Mouse (Mus musculus): ENCODE results near the gene Gstp2. TPM values are rescaled to one million over a fixed set of nuclear protein-coding genes. Genes with fewer than 3 reads are reported as not detected.

Gstp2 gene
- polyA plus RNA-seq, 1 experiment from 2014 or later: 1.4 TPM

- H3K27me3 ChIP-seq: no peaks in the 10 kb centered on the region; the same call in 1 of the 2 replicates
- 23% methylated on average over 6 of the region's 6 CpGs for WGBS
- H3K4me2 ChIP-seq: no peak overlapping the region
- no peak overlapping the region for H3K27ac ChIP-seq
- H3K4me1 ChIP-seq: peaks cover 14% of the 10 kb centered on the region
- H3K4me3 ChIP-seq: no peak overlapping the region
- no peak overlapping the region for H3K9ac ChIP-seq
- no peaks in the 10 kb centered on the region for H3K9me3 ChIP-seq
- no peak for ATAC-seq (ENCODE audit: insufficient number of reproducible peaks, low FRiP score, low TSS enrichment, low read depth)
- no peaks in the 10 kb centered on the region for H3K36me3 ChIP-seq
Measured at GRCm38 (mm10) chr19:3990804-3991203, 55.0 kb downstream of the Gstp2 start.

Other genes starting within 250 kb of the Gstp2 start
- 32.3 and 32.7 TPM in 2 replicates for gene Chka, start 194.2 kb downstream of the Gstp2 start, polyA plus RNA-seq (2015; fragmentation: Nextera tagmentation; extraction: Ambion mirVana)
- gene Tcirg1, start 138.9 kb downstream of the Gstp2 start, polyA plus RNA-seq (2015; fragmentation: Nextera tagmentation; extraction: Ambion mirVana): 46.3 and 52.4 TPM in 2 replicates
- gene Ndufs8, start 133.2 kb downstream of the Gstp2 start, polyA plus RNA-seq (2015; fragmentation: Nextera tagmentation; extraction: Ambion mirVana): 244 and 254 TPM in 2 replicates
- gene Aldh3b1, start 116.2 kb downstream of the Gstp2 start, polyA plus RNA-seq (2015; fragmentation: Nextera tagmentation; extraction: Ambion mirVana): 2.7 and 4.2 TPM in 2 replicates
- gene Unc93b1, start 110.8 kb downstream of the Gstp2 start, polyA plus RNA-seq (2015; fragmentation: Nextera tagmentation; extraction: Ambion mirVana): 26.1 and 30.5 TPM in 2 replicates
- gene Aldh3b3, start 87.4 kb downstream of the Gstp2 start, polyA plus RNA-seq (2015; fragmentation: Nextera tagmentation; extraction: Ambion mirVana): 3.7 and 6.7 TPM in 2 replicates
- 35.9 and 37.2 TPM in 2 replicates for gene Aldh3b2, start 73.7 kb downstream of the Gstp2 start, polyA plus RNA-seq (2015; fragmentation: Nextera tagmentation; extraction: Ambion mirVana)
- gene Acy3, start 59.5 kb downstream of the Gstp2 start, polyA plus RNA-seq (2015; fragmentation: Nextera tagmentation; extraction: Ambion mirVana): 5.9 and 7.5 TPM in 2 replicates
- gene Tbx10, start 53.3 kb downstream of the Gstp2 start, polyA plus RNA-seq (2015; fragmentation: Nextera tagmentation; extraction: Ambion mirVana): not detected in 2 replicates
- 31.5 and 33.4 TPM in 2 replicates for gene Nudt8, start 45.4 kb downstream of the Gstp2 start, polyA plus RNA-seq (2015; fragmentation: Nextera tagmentation; extraction: Ambion mirVana)
- gene Gm49405, start 45.4 kb downstream of the Gstp2 start, polyA plus RNA-seq (2015; fragmentation: Nextera tagmentation; extraction: Ambion mirVana): 3.3 and 3.5 TPM in 2 replicates
- gene Doc2g, start 42.7 kb downstream of the Gstp2 start, polyA plus RNA-seq (2015; fragmentation: Nextera tagmentation; extraction: Ambion mirVana): 3.8 and 4.4 TPM in 2 replicates
- gene Ndufv1, start 33.2 kb downstream of the Gstp2 start, polyA plus RNA-seq (2015; fragmentation: Nextera tagmentation; extraction: Ambion mirVana): 193 and 209 TPM in 2 replicates
- gene Gstp1, start 8.0 kb downstream of the Gstp2 start, polyA plus RNA-seq (2015; fragmentation: Nextera tagmentation; extraction: Ambion mirVana): 488 and 537 TPM in 2 replicates
- gene Gstp3, start 13.5 kb upstream of the Gstp2 start, polyA plus RNA-seq (2015; fragmentation: Nextera tagmentation; extraction: Ambion mirVana): 0.46 and 0.65 TPM in 2 replicates
- gene Cabp2, start 35.6 kb upstream of the Gstp2 start, polyA plus RNA-seq (2015; fragmentation: Nextera tagmentation; extraction: Ambion mirVana): not detected in 2 replicates
- 82.7 and 85.6 TPM in 2 replicates for gene Cdk2ap2, start 51.2 kb upstream of the Gstp2 start, polyA plus RNA-seq (2015; fragmentation: Nextera tagmentation; extraction: Ambion mirVana)
- 5.6 and 6.2 TPM in 2 replicates for gene Pitpnm1, start 54.0 kb upstream of the Gstp2 start, polyA plus RNA-seq (2015; fragmentation: Nextera tagmentation; extraction: Ambion mirVana)
- gene Aip, start 79.8 kb upstream of the Gstp2 start, polyA plus RNA-seq (2015; fragmentation: Nextera tagmentation; extraction: Ambion mirVana): 95.5 and 97.7 TPM in 2 replicates
- gene Gpr152, start 93.8 kb upstream of the Gstp2 start, polyA plus RNA-seq (2015; fragmentation: Nextera tagmentation; extraction: Ambion mirVana): not detected in 2 replicates
- 0.05 and 0.06 TPM in 2 replicates for gene Cabp4, start 98.0 kb upstream of the Gstp2 start, polyA plus RNA-seq (2015; fragmentation: Nextera tagmentation; extraction: Ambion mirVana)
- 169 and 170 TPM in 2 replicates for gene Coro1b, start 102.6 kb upstream of the Gstp2 start, polyA plus RNA-seq (2015; fragmentation: Nextera tagmentation; extraction: Ambion mirVana)
- gene Ptprcap, start 107.6 kb upstream of the Gstp2 start, polyA plus RNA-seq (2015; fragmentation: Nextera tagmentation; extraction: Ambion mirVana): 7.4 and 9.5 TPM in 2 replicates
- gene Rps6kb2, start 117.3 kb upstream of the Gstp2 start, polyA plus RNA-seq (2015; fragmentation: Nextera tagmentation; extraction: Ambion mirVana): 68.8 and 79.3 TPM in 2 replicates
- gene Carns1, start 129.5 kb upstream of the Gstp2 start, polyA plus RNA-seq (2015; fragmentation: Nextera tagmentation; extraction: Ambion mirVana): 1.8 and 2.7 TPM in 2 replicates
- gene Tbc1d10c, start 145.3 kb upstream of the Gstp2 start, polyA plus RNA-seq (2015; fragmentation: Nextera tagmentation; extraction: Ambion mirVana): 3.9 and 4.5 TPM in 2 replicates
- 759 and 834 TPM in 2 replicates for gene Ppp1ca, start 146.0 kb upstream of the Gstp2 start, polyA plus RNA-seq (2015; fragmentation: Nextera tagmentation; extraction: Ambion mirVana)
- 31.6 and 33.5 TPM in 2 replicates for gene Rad9a, start 155.6 kb upstream of the Gstp2 start, polyA plus RNA-seq (2015; fragmentation: Nextera tagmentation; extraction: Ambion mirVana)
- 8.1 and 8.4 TPM in 2 replicates for gene Clcf1, start 168.2 kb upstream of the Gstp2 start, polyA plus RNA-seq (2015; fragmentation: Nextera tagmentation; extraction: Ambion mirVana)
- not detected in 2 replicates for gene AC109138.7, start 168.3 kb upstream of the Gstp2 start, polyA plus RNA-seq (2015; fragmentation: Nextera tagmentation; extraction: Ambion mirVana)
- 27.7 and 35.9 TPM in 2 replicates for gene Pold4, start 185.9 kb upstream of the Gstp2 start, polyA plus RNA-seq (2015; fragmentation: Nextera tagmentation; extraction: Ambion mirVana)
- 29.4 and 32.7 TPM in 2 replicates for gene Ssh3, start 223.2 kb upstream of the Gstp2 start, polyA plus RNA-seq (2015; fragmentation: Nextera tagmentation; extraction: Ambion mirVana)
- 11.8 TPM in 2 replicates for gene Ankrd13d, start 237.1 kb upstream of the Gstp2 start, polyA plus RNA-seq (2015; fragmentation: Nextera tagmentation; extraction: Ambion mirVana)

Data from limb, embryonic 15.5 days (tissue).